24 mouse cellular contexts compared by ENCODE assay signal in genomic region chr2:79357835-79358234, GRCm38 (mm10).
DNase-seq lines count a peak whose midpoint lies in the region; ATAC-seq lines count a peak whose summit lies in the region.
"Had no signal": no experiment of that assay in that cellular context is flagged by ENCODE, and none has a peak within 500 bp of the region (broad histone marks: within the 10 kb centered on the region; RNA-seq: fewer than 3 reads in every experiment).

No protein-coding gene starts in this region.

- DNase-seq in frontal cortex, postnatal 10 days (ENCODE audit: low spot score in 2 of 2) = no peak
- DNase-seq in midbrain, embryonic 11.5 days (ENCODE audit: low spot score, missing footprints) = peak; percentile 19
- no peak for DNase-seq in midbrain, embryonic 14.5 days
- peak; percentile 36 for DNase-seq in layer of hippocampus, adult 9-10 months (ENCODE audit: low spot score)
- DNase-seq in right cerebral cortex, postnatal 25 days = peak; percentile 24
- no peak for DNase-seq in cerebellum, adult 9-11 months
- DNase-seq: B cell, adult 2 months; cerebellum, adult 9-10 months; heart, adult 11 months; heart, postnatal 14 days; kidney, adult 18-20 months; kidney, postnatal 10 days; lung, postnatal 10 days; thymus, postnatal 14 days had no signal

- H3K4me2 ChIP-seq in midbrain, embryonic 11.5 days = no peak overlapping the region
- H3K4me2 ChIP-seq in midbrain, embryonic 14.5 days (ENCODE audit: low read length) = no peak overlapping the region
- H3K4me2 ChIP-seq: embryonic facial prominence, embryonic 12.5 days; heart, embryonic 12.5 days; hindbrain, embryonic 12.5 days; limb, embryonic 15.5 days; midbrain, embryonic 13.5 days; neural tube, embryonic 13.5 days had no signal

- no peaks in the 10 kb centered on the region for H3K36me3 ChIP-seq in midbrain, embryonic 11.5 days (ENCODE audit: control insufficient read depth, insufficient read depth, low read length)
- no peaks in the 10 kb centered on the region for H3K36me3 ChIP-seq in midbrain, embryonic 14.5 days (ENCODE audit: control insufficient read depth, insufficient read depth, low read length)
- H3K36me3 ChIP-seq: embryonic facial prominence, embryonic 12.5 days; heart, embryonic 12.5 days; hindbrain, embryonic 12.5 days; limb, embryonic 15.5 days; midbrain, embryonic 13.5 days; neural tube, embryonic 13.5 days had no signal

- H3K27me3 ChIP-seq in midbrain, embryonic 11.5 days (ENCODE audit: control insufficient read depth, insufficient read depth, low read length) = no peaks in the 10 kb centered on the region
- H3K27me3 ChIP-seq in midbrain, embryonic 14.5 days (ENCODE audit: control insufficient read depth, insufficient read depth, low read length) = no peaks in the 10 kb centered on the region
- H3K27me3 ChIP-seq: embryonic facial prominence, embryonic 12.5 days; heart, embryonic 12.5 days; hindbrain, embryonic 12.5 days; limb, embryonic 15.5 days; midbrain, embryonic 13.5 days; neural tube, embryonic 13.5 days had no signal

- WGBS in midbrain, embryonic 11.5 days = 87% methylated on average over 3 of the region's 3 CpGs
- WGBS in midbrain, embryonic 14.5 days = 90% methylated on average over 3 of the region's 3 CpGs

- no peak overlapping the region for H3K27ac ChIP-seq in midbrain, embryonic 11.5 days (ENCODE audit: low read depth, low read length)
- H3K27ac ChIP-seq in midbrain, embryonic 14.5 days (replicated peaks; ENCODE audit: low read depth, low read length) = no peak overlapping the region
- H3K27ac ChIP-seq: embryonic facial prominence, embryonic 12.5 days; hindbrain, embryonic 12.5 days; limb, embryonic 15.5 days; midbrain, embryonic 13.5 days; neural tube, embryonic 13.5 days; stomach, postnatal 0 days had no signal

- no peak overlapping the region for H3K4me3 ChIP-seq in midbrain, embryonic 11.5 days (ENCODE audit: low read depth, low read length)
- no peak overlapping the region for H3K4me3 ChIP-seq in midbrain, embryonic 14.5 days (replicated peaks; ENCODE audit: low read depth, low read length)
- H3K4me3 ChIP-seq: embryonic facial prominence, embryonic 12.5 days; erythroblast, embryonic 14.5 days; heart, embryonic 12.5 days; hindbrain, embryonic 12.5 days; limb, embryonic 15.5 days; midbrain, embryonic 13.5 days; neural tube, embryonic 13.5 days had no signal

- no peaks in the 10 kb centered on the region for H3K4me1 ChIP-seq in midbrain, embryonic 11.5 days (ENCODE audit: control insufficient read depth, insufficient read depth, low read length)
- H3K4me1 ChIP-seq in midbrain, embryonic 14.5 days (ENCODE audit: control insufficient read depth, insufficient read depth, low read length) = no peaks in the 10 kb centered on the region
- H3K4me1 ChIP-seq: embryonic facial prominence, embryonic 12.5 days; heart, embryonic 12.5 days; hindbrain, embryonic 12.5 days; limb, embryonic 15.5 days; midbrain, embryonic 13.5 days; neural tube, embryonic 13.5 days had no signal

- peak; percentile 74 for ATAC-seq in frontal cortex, adult (ENCODE audit: low TSS enrichment)
- ATAC-seq in midbrain, embryonic 11.5 days (ENCODE audit: low FRiP score) = no peak
- no peak for ATAC-seq in midbrain, embryonic 14.5 days (ENCODE audit: low FRiP score, low TSS enrichment)
- no peak for ATAC-seq in activated CD4-positive, CD25-positive, alpha-beta regulatory T cell, adult 4 months
- ATAC-seq: midbrain, embryonic 13.5 days had no signal

- H3K9ac ChIP-seq in midbrain, embryonic 11.5 days (ENCODE audit: low read length) = no peak overlapping the region
- no peak overlapping the region for H3K9ac ChIP-seq in midbrain, embryonic 14.5 days (replicated peaks; ENCODE audit: low read length)
- H3K9ac ChIP-seq: embryonic facial prominence, embryonic 12.5 days; heart, embryonic 12.5 days; hindbrain, embryonic 12.5 days; limb, embryonic 15.5 days; midbrain, embryonic 13.5 days; neural tube, embryonic 13.5 days had no signal

- H3K9me3 ChIP-seq in midbrain, embryonic 11.5 days (ENCODE audit: control insufficient read depth, low read length) = no peaks in the 10 kb centered on the region
- H3K9me3 ChIP-seq in midbrain, embryonic 14.5 days (ENCODE audit: control insufficient read depth, low read length) = no peaks in the 10 kb centered on the region
- H3K9me3 ChIP-seq: embryonic facial prominence, embryonic 12.5 days; heart, embryonic 12.5 days; hindbrain, embryonic 12.5 days; limb, embryonic 15.5 days; midbrain, embryonic 13.5 days; neural tube, embryonic 13.5 days had no signal

Comparison
In these comparisons a context has a peak if more than half of its experiments do, and no peak if none do; other contexts are left out.
1. DNase-seq: peak in midbrain, embryonic 11.5 days (single experiment), layer of hippocampus, adult 9-10 months (single experiment) and right cerebral cortex, postnatal 25 days (single experiment); none in frontal cortex, postnatal 10 days (0 of 2), midbrain, embryonic 14.5 days (single experiment) and cerebellum, adult 9-11 months (single experiment).